Mouse (Mus musculus) gastrocnemius, postnatal 4 days (tissue): ENCODE results near the gene 3110082I17Rik. TPM values are rescaled to one million over a fixed set of nuclear protein-coding genes. Genes with fewer than 3 reads are reported as not detected.

ENCODE experiments used
- DNase-seq, 2 experiments: peaks; one replicate each; pipeline ENCODE4 v3.0.0; 2021 to 2022; ENCODE audit warnings: low spot score in 2 of 2, mixed read lengths in 2 of 2
- long read RNA-seq, 2 experiments: library from polyadenylated mRNA; stranded (forward); transcript quantifications; one replicate each; pipeline ENCODE4 v2.0.0; 2021
- total RNA-seq, 2 experiments: library from RNA; stranded (reverse); gene quantifications; 2 replicates each; pipeline ENCODE4 v1.2.3; 2021

The 3110082I17Rik gene
- 10 to 100 TPM; 12.3 to 12.6 TPM for total RNA-seq
- long read RNA-seq, experiment 1, transcript 3110082I17Rik-201 (5 exons, 1,429 nt): major isoform, 18 of 27 reads
- long read RNA-seq, experiment 1, partial matches to known transcripts: 0 of 27 reads
- long read RNA-seq, experiment 1, other reads (novel, unspliced or antisense): 9 of 27 reads
- long read RNA-seq, experiment 2, transcript 3110082I17Rik-201 (5 exons, 1,429 nt): major isoform, 15 of 23 reads
- long read RNA-seq, experiment 2, partial matches to known transcripts: 0 of 23 reads
- long read RNA-seq, experiment 2, other reads (novel, unspliced or antisense): 7 of 23 reads

GRCm38 (mm10) chr5:139460384-139461067, at the start of gene 3110082I17Rik:
Gene 3110082I17Rik (minus strand): TSS chr5:139460527.
- DNase-seq: peak; percentile 97 to 99

GRCm38 (mm10) chr5:139506207-139506606, 45.9 kb upstream of the 3110082I17Rik start:
- no peak for DNase-seq

GRCm38 (mm10) chr5:139505073-139505606, 44.8 kb upstream of the 3110082I17Rik start:
- peak; percentile 70 to 76 for DNase-seq

- no peak for DNase-seq
These were observed 42.0 kb upstream of the 3110082I17Rik start for GRCm38 (mm10) chr5:139502281-139502680.

GRCm38 (mm10) chr5:139498791-139499190, 38.5 kb upstream of the 3110082I17Rik start:
- DNase-seq: no peak

- DNase-seq: no peak
These were observed 36.6 kb upstream of the 3110082I17Rik start for GRCm38 (mm10) chr5:139496939-139497338.

GRCm38 (mm10) chr5:139495019-139495669, 34.8 kb upstream of the 3110082I17Rik start:
- no peak for DNase-seq

GRCm38 (mm10) chr5:139493690-139494089, 33.4 kb upstream of the 3110082I17Rik start:
- no peak for DNase-seq

GRCm38 (mm10) chr5:139491348-139491747, 31.0 kb upstream of the 3110082I17Rik start:
- DNase-seq: no peak

- DNase-seq: no peak
These were observed 29.8 kb upstream of the 3110082I17Rik start for GRCm38 (mm10) chr5:139490131-139490530.

- DNase-seq: peak; percentile 97 to 99
These were observed 24.0 kb upstream of the 3110082I17Rik start, which contains the start of gene Zfand2a for GRCm38 (mm10) chr5:139484185-139484814. Gene Zfand2a (minus strand): TSS chr5:139484549.

- DNase-seq: no peak
These were observed 23.0 kb upstream of the 3110082I17Rik start for GRCm38 (mm10) chr5:139483171-139483848.

GRCm38 (mm10) chr5:139480406-139480805, 20.1 kb upstream of the 3110082I17Rik start:
- DNase-seq: no peak

- no peak for DNase-seq
These were observed 18.8 kb upstream of the 3110082I17Rik start for GRCm38 (mm10) chr5:139479088-139479487.

GRCm38 (mm10) chr5:139474741-139475140, 14.4 kb upstream of the 3110082I17Rik start:
- DNase-seq: no peak

- no peak for DNase-seq
These were observed 7.7 kb upstream of the 3110082I17Rik start for GRCm38 (mm10) chr5:139467998-139468397.

GRCm38 (mm10) chr5:139466801-139467200, 6.5 kb upstream of the 3110082I17Rik start:
- no peak for DNase-seq

GRCm38 (mm10) chr5:139466373-139466772, 6.0 kb upstream of the 3110082I17Rik start:
- no peak for DNase-seq

GRCm38 (mm10) chr5:139464874-139465273, 4.5 kb upstream of the 3110082I17Rik start:
- no peak for DNase-seq

- DNase-seq: no peak
These were observed 389 bp downstream of the 3110082I17Rik start for GRCm38 (mm10) chr5:139459938-139460337.

GRCm38 (mm10) chr5:139457241-139457640, 3.1 kb downstream of the 3110082I17Rik start:
- DNase-seq: no peak
